8 mouse cellular contexts compared by ENCODE assay signal in genomic region chr17:87284482-87285040, GRCm38 (mm10). TPM values are rescaled to one million over a fixed set of nuclear protein-coding genes. Genes with fewer than 3 reads are reported as not detected.
DNase-seq lines count a peak whose midpoint lies in the region; ATAC-seq and TF ChIP-seq lines count a peak whose summit lies in the region.

No protein-coding gene starts in this region.

- DNase-seq in forebrain, embryonic 10.5 days (ENCODE audit: extremely low spot score, low spot score) = no peak
- no peak for DNase-seq in forebrain, embryonic 11.5 days (ENCODE audit: low spot score)
- no peak for DNase-seq in midbrain, embryonic 10.5 days (ENCODE audit: low spot score)
- no peak for DNase-seq in right cerebral cortex, postnatal 14 days

- peaks cover 89% of the 10 kb centered on the region for H3K27me3 ChIP-seq in forebrain, embryonic 10.5 days (ENCODE audit: poor library complexity, severe bottlenecking)
- peaks cover 22% of the 10 kb centered on the region for H3K27me3 ChIP-seq in forebrain, embryonic 11.5 days (ENCODE audit: control insufficient read depth, insufficient read depth, low read length)
- peaks cover 88% of the 10 kb centered on the region for H3K27me3 ChIP-seq in midbrain, embryonic 10.5 days (ENCODE audit: low read depth, poor library complexity, severe bottlenecking)
- H3K27me3 ChIP-seq in midbrain, embryonic 13.5 days = peaks cover 63% of the 10 kb centered on the region
- H3K27me3 ChIP-seq in limb, embryonic 13.5 days = peaks cover 44% of the 10 kb centered on the region
- no peaks in the 10 kb centered on the region for H3K27me3 ChIP-seq in small intestine, adult 2 months (ENCODE audit: control insufficient read depth, insufficient read depth, low read length)

- ATAC-seq in forebrain, embryonic 11.5 days (replicated peaks; ENCODE audit: low FRiP score) = no peak
- ATAC-seq in midbrain, embryonic 13.5 days = no peak
- no peak for ATAC-seq in limb, embryonic 13.5 days (ENCODE audit: low FRiP score, low read depth)
- no peak for ATAC-seq in activated CD4-positive, CD25-positive, alpha-beta regulatory T cell, adult 4 months

- H3K4me3 ChIP-seq in forebrain, embryonic 10.5 days = peak overlapping the region; percentile 75; the same call in 1 of the 2 replicates
- no peak overlapping the region for H3K4me3 ChIP-seq in forebrain, embryonic 11.5 days (ENCODE audit: low read depth, low read length)
- H3K4me3 ChIP-seq in midbrain, embryonic 10.5 days = 0 out of 2 replicates have a peak overlapping the region, but pooled peaks have one; percentile 79
- H3K4me3 ChIP-seq in midbrain, embryonic 13.5 days (replicated peaks) = no peak overlapping the region
- H3K4me3 ChIP-seq in limb, embryonic 13.5 days = peak overlapping the region; percentile 72
- H3K4me3 ChIP-seq in small intestine, adult 2 months (ENCODE audit: low read depth, low read length) = peak overlapping the region; percentile 46

- H3K27ac ChIP-seq in forebrain, embryonic 10.5 days = no peak overlapping the region
- no peak overlapping the region for H3K27ac ChIP-seq in forebrain, embryonic 11.5 days (ENCODE audit: low read depth, low read length)
- no peak overlapping the region for H3K27ac ChIP-seq in midbrain, embryonic 10.5 days (replicated peaks)
- H3K27ac ChIP-seq in midbrain, embryonic 13.5 days = no peak overlapping the region
- H3K27ac ChIP-seq in limb, embryonic 13.5 days = no peak overlapping the region
- H3K27ac ChIP-seq in small intestine, adult 2 months (ENCODE audit: insufficient read depth, low read depth, low read length) = peak overlapping the region; percentile 90

- H3K9ac ChIP-seq in forebrain, embryonic 11.5 days (ENCODE audit: low read length) = no peak overlapping the region
- H3K9ac ChIP-seq in midbrain, embryonic 13.5 days (replicated peaks) = no peak overlapping the region
- no peak overlapping the region for H3K9ac ChIP-seq in limb, embryonic 13.5 days

- H3K4me2 ChIP-seq in forebrain, embryonic 11.5 days (ENCODE audit: low read depth, low read length, severe bottlenecking) = no peak overlapping the region
- no peak overlapping the region for H3K4me2 ChIP-seq in midbrain, embryonic 13.5 days (replicated peaks)
- peak overlapping the region; percentile 99 for H3K4me2 ChIP-seq in limb, embryonic 13.5 days (replicated peaks)

- WGBS in forebrain, embryonic 10.5 days = 64% methylated on average over 7 of the region's 7 CpGs
- 60% methylated on average over 7 of the region's 7 CpGs for WGBS in forebrain, embryonic 11.5 days
- 61% methylated on average over 7 of the region's 7 CpGs for WGBS in midbrain, embryonic 10.5 days
- 58% methylated on average over 7 of the region's 7 CpGs for WGBS in midbrain, embryonic 13.5 days
- 63% methylated on average over 7 of the region's 7 CpGs for WGBS in limb, embryonic 13.5 days
- WGBS in small intestine, adult 2 months = 61% methylated on average over 7 of the region's 7 CpGs

- TF ChIP-seq POLR2A in small intestine, adult 2 months (IDR thresholded peaks at IDR 0.05; ENCODE audit: low read depth, low read length) = no peak

- no peaks in the 10 kb centered on the region for H3K9me3 ChIP-seq in forebrain, embryonic 10.5 days
- no peaks in the 10 kb centered on the region for H3K9me3 ChIP-seq in forebrain, embryonic 11.5 days (ENCODE audit: control insufficient read depth, low read length)
- H3K9me3 ChIP-seq in midbrain, embryonic 10.5 days (replicated peaks) = no peaks in the 10 kb centered on the region
- H3K9me3 ChIP-seq in midbrain, embryonic 13.5 days = no peaks in the 10 kb centered on the region
- H3K9me3 ChIP-seq in limb, embryonic 13.5 days = no peaks in the 10 kb centered on the region

- TF ChIP-seq CTCF in small intestine, adult 2 months (IDR thresholded peaks at IDR 0.05; ENCODE audit: extremely low read depth, insufficient read length, insufficient replicate concordance, low read depth, low read length) = no peak

- peaks cover 52% of the 10 kb centered on the region for H3K4me1 ChIP-seq in forebrain, embryonic 10.5 days
- H3K4me1 ChIP-seq in forebrain, embryonic 11.5 days (replicated peaks; ENCODE audit: control insufficient read depth, insufficient read depth, low read length) = peaks cover 14% of the 10 kb centered on the region
- peaks cover 56% of the 10 kb centered on the region for H3K4me1 ChIP-seq in midbrain, embryonic 10.5 days
- H3K4me1 ChIP-seq in midbrain, embryonic 13.5 days (replicated peaks) = peaks cover 42% of the 10 kb centered on the region
- H3K4me1 ChIP-seq in limb, embryonic 13.5 days = peaks cover 40% of the 10 kb centered on the region
- peaks cover 20% of the 10 kb centered on the region for H3K4me1 ChIP-seq in small intestine, adult 2 months (ENCODE audit: control insufficient read depth, insufficient read depth, insufficient read length, low read length)

- no peaks in the 10 kb centered on the region for H3K36me3 ChIP-seq in forebrain, embryonic 10.5 days (replicated peaks)
- H3K36me3 ChIP-seq in forebrain, embryonic 11.5 days (ENCODE audit: control insufficient read depth, insufficient read depth, low read length) = no peaks in the 10 kb centered on the region
- H3K36me3 ChIP-seq in midbrain, embryonic 10.5 days = no peaks in the 10 kb centered on the region
- H3K36me3 ChIP-seq in midbrain, embryonic 13.5 days = no peaks in the 10 kb centered on the region
- H3K36me3 ChIP-seq in limb, embryonic 13.5 days = no peaks in the 10 kb centered on the region
- H3K36me3 ChIP-seq in small intestine, adult 2 months (ENCODE audit: control insufficient read depth, insufficient read depth, low read length) = 0 out of 2 replicates have a peak, but pooled peaks cover 5% of the 10 kb centered on the region

RNA-seq across cellular contexts. Expression of gene Ttc7, which starts 1.9 kb away (rescaled TPM):
- 2.9 and 3.9 TPM in 2 replicates for polyA plus RNA-seq in forebrain, embryonic 10.5 days (2016; fragmentation: Nextera tagmentation; extraction: Ambion mirVana)
- polyA plus RNA-seq in forebrain, embryonic 11.5 days (2014; fragmentation: Nextera tagmentation; extraction: Ambion mirVana) = 4.2 and 4.3 TPM in 2 replicates
- polyA plus RNA-seq in midbrain, embryonic 10.5 days (2016; fragmentation: Nextera tagmentation; extraction: Ambion mirVana) = 3.5 and 5.4 TPM in 2 replicates
- 2.8 and 4.3 TPM in 2 replicates for polyA plus RNA-seq in midbrain, embryonic 13.5 days (2015; fragmentation: Nextera tagmentation; extraction: Ambion mirVana)
- polyA plus RNA-seq in limb, embryonic 13.5 days (2015; fragmentation: Nextera tagmentation; extraction: Ambion mirVana) = 4.1 and 4.3 TPM in 2 replicates
- polyA plus RNA-seq in small intestine, adult 2 months (2012; rRNA removed) = 195 and 289 TPM in 2 replicates
- polyA plus RNA-seq in activated CD4-positive, CD25-positive, alpha-beta regulatory T cell, adult 4 months (2017; shearing (Covaris generic)) = 10 to 100 TPM; 21.2 to 24.5 TPM

RNA-seq across cellular contexts. Expression of gene Mcfd2, which starts 18.8 kb away (rescaled TPM):
- 72.8 and 74.5 TPM in 2 replicates for polyA plus RNA-seq in forebrain, embryonic 10.5 days (2016; fragmentation: Nextera tagmentation; extraction: Ambion mirVana)
- polyA plus RNA-seq in forebrain, embryonic 11.5 days (2014; fragmentation: Nextera tagmentation; extraction: Ambion mirVana) = 65.6 and 66.7 TPM in 2 replicates
- 79.7 and 86.6 TPM in 2 replicates for polyA plus RNA-seq in midbrain, embryonic 10.5 days (2016; fragmentation: Nextera tagmentation; extraction: Ambion mirVana)
- 52.6 and 54.7 TPM in 2 replicates for polyA plus RNA-seq in midbrain, embryonic 13.5 days (2015; fragmentation: Nextera tagmentation; extraction: Ambion mirVana)
- 85.3 TPM in 2 replicates for polyA plus RNA-seq in limb, embryonic 13.5 days (2015; fragmentation: Nextera tagmentation; extraction: Ambion mirVana)
- 139 and 169 TPM in 2 replicates for polyA plus RNA-seq in small intestine, adult 2 months (2012; rRNA removed)
- 10 to 100 TPM; 24.7 to 33.3 TPM for polyA plus RNA-seq in activated CD4-positive, CD25-positive, alpha-beta regulatory T cell, adult 4 months (2017; shearing (Covaris generic))

Comparison
In these comparisons a context has a peak if more than half of its experiments do, and no peak if none do; other contexts are left out.
1. H3K4me3 ChIP-seq: peak in forebrain, embryonic 10.5 days (single experiment), midbrain, embryonic 10.5 days (single experiment), limb, embryonic 13.5 days (single experiment) and small intestine, adult 2 months (single experiment); none in forebrain, embryonic 11.5 days (single experiment) and midbrain, embryonic 13.5 days (single experiment).